Mouse (Mus musculus) adrenal gland, postnatal 25 days (tissue): ENCODE data around the gene Hist1h3e. TPM values are rescaled to one million over a fixed set of nuclear protein-coding genes. Genes with fewer than 3 reads are reported as not detected.

Experiments
- DNase-seq: peaks from one replicate; pipeline ENCODE4 v3.0.0; 2021; ENCODE audit warnings: mixed read lengths
- microRNA-seq, 2 experiments: library from miRNA; unstranded; fragments of <30 nt; microRNA quantifications; one replicate each; pipeline ENCODE4 v1.2.0; 2021
- total RNA-seq: library from RNA; stranded (reverse); gene quantifications from 2 replicates; pipeline ENCODE4 v1.2.3, GENCODE M21; 2021

Hist1h3e gene
- total RNA-seq, 1 experiment from 2014 or later, result 86.4 TPM

DNA sequence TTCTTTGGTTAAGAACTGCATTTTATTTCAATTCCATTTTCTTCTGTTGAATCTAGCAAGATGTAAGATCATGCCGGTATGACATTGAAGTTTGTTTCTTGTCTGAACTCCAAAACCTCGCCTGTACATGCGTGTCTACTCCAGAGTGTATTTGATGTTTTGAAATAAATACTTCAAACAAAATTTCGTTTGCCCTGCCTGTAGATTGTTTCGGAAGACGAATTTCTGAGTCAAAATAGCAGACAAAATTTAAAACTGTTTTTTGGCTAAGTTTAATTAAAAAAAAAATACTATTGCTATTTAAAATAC is 43.9 kb downstream of the Hist1h3e start:
- no peak for DNase-seq

DNA sequence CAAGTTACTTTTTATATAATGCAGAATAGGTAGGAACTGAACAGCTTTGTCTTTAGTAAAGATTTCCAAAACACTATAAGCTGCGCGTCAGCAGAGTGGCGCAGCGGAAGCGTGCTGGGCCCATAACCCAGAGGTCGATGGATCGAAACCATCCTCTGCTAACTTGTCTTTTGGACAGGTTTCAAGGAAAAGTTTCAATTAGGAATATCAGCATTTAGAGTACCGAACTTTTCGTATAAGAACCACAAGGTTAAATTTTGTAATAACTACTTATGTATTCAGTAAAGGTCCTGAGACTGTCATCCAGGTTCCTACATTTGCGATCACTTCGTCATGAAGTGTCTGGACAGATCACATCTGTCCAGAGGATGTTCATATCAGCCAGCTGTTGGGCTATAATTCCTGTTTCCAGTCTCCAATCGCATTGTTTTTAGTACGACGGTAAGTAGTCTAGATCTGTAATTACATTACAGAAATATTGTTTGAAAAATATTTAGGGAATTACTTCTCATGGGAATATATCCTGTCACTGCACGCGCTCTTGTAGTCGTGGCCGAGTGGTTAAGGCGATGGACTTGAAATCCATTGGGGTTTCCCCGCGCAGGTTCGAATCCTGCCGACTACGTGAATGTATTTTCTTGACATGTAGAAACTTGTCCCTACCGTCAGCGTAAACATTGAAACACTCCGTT is 44.4 kb downstream of the Hist1h3e start:
- DNase-seq, result peak; percentile 89

DNA sequence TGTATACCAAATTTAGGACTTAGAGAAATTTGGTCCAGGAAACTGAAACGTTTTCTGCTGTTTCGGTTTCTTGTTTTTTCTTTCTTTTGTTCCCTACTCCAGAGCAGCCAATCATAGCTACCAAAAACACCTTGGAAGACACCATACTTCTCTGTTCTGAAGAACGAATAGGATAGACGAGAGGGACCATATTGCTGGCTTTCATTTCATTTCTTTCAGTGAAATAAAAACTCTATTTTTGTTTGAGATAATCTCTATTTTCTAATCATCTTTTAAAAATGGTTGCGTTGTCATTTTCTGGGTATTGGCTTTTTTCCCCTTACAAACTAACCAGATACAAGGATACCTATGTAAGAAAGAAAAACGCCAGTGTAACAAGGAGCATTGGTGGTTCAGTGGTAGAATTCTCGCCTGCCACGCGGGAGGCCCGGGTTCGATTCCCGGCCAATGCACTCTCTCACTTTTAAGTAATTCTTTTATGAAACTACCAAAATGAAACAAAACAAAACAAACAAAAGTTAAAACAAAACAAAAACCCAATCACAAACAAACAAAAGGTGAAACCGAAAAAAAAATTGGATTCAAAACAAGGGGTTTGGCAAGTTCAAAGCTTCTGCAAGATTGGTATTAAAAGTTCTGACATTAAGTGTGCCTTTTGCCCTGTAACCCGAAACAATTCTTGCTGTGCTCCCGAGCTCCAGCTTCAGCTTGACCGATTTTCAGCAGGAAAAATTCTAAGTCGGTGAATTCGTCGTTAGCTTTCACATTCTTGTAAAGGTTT is 45.2 kb downstream of the Hist1h3e start:
- DNase-seq, result peak; percentile 77

DNA sequence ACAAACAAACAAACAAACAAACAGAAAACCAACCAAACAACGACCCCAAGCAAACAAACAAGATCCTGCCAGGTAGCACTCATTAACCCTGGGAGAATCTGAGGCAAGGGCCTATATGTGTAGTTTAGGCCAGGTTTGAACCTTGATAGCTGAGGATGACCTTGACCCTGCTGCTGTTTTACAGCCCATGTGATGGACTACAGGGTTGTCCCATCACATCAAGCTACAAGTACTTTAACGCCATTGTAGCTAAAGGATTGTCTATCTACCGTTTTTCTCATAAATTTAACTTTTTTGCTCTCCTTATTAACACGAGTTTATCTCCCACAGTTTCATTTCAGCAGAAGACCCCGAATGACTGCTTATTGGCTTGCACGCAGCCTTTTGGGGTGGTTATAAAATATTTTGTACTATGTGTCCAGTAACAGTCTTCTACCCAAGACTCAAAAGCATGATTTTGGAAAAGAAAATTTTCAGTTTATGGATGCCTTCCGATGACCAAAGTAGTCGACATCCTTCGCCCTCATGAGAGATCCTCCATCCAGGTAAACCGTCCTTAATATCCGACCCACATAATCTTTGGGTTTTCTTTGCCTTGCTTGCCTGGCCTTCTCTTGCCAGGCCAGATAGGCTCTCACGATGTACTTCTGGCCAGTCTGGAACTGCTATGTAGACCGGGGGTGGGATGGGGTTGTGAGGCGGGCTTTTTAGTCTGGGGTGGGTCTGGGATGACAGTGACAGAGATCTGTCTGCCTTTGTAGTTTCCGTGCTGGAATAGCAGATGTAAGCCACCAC is 46.1 kb downstream of the Hist1h3e start:
- DNase-seq, result no peak

DNA sequence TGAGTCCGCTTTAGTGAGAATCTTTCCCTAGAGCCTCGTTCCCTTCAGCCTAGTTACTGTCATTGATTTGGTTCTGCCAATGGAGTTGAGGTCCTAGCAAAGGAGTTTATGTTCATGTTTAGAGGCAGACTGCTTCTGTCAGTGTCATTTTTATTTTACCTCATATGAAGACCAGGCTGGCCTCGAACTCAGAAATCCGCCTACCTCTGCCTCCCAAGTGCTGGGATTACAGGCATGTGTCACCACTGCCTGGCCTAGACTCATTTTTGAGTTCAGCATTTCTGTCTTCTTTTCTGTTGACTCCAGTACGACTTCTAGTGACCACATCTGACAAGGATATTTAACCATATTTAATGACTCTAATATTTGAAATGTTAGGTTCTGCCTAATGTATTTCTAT is 46.9 kb downstream of the Hist1h3e start:
- no peak for DNase-seq

DNA sequence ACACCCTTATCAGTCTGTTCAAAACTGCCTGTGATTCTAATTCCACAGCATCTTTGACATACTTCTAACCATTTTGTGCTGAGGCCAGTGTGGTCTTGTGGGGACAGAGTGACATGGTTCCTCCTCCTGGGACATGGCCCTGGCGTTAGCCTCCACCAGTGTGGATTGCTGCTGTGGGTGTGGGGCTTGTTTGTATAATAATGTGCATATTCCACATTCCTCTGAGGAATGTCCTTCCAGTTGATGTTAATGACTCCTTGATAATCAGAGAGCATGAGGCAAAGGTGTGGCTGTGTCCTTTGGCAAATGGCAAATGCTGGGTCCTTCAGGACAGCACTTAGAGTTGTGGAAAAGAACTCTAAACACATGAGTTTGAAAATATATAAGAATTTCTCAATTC is 48.7 kb downstream of the Hist1h3e start:
- no peak for DNase-seq

Small RNA genes lying within 50 kb of the gene (microRNA-seq; reads per million reads assigned to microRNA genes)
- 0 reads per million in 2 experiments for gene Gm44297
- gene Gm44359, result 0 reads per million in 2 experiments
- 0 reads per million in 2 experiments for gene Gm44394
- gene n-TStga1, result 0.36 to 1.0 reads per million in 2 experiments

Other genes with a start within 250 kb of the Hist1h3e start
- 19.7 and 30.1 TPM in 2 replicates for gene Zfp322a, start 193.2 kb downstream of the Hist1h3e start, total RNA-seq
- 6.4 and 6.9 TPM in 2 replicates for gene Abt1, start 138.5 kb downstream of the Hist1h3e start, total RNA-seq
- gene Btn1a1, start 96.5 kb downstream of the Hist1h3e start, total RNA-seq, result not detected in 2 replicates
- gene Btn2a2, start 73.5 kb downstream of the Hist1h3e start, total RNA-seq, result not detected in 2 replicates
- gene Hist1h4h, start 31.3 kb downstream of the Hist1h3e start, total RNA-seq, result 474 and 516 TPM in 2 replicates
- gene Hist1h2af, start 28.5 kb downstream of the Hist1h3e start, total RNA-seq, result 63.3 and 106 TPM in 2 replicates
- 24.0 and 39.4 TPM in 2 replicates for gene Hist1h3g, start 26.9 kb downstream of the Hist1h3e start, total RNA-seq
- 6.6 and 6.8 TPM in 2 replicates for gene Hist1h2bh, start 19.0 kb downstream of the Hist1h3e start, total RNA-seq
- gene Hist1h3f, start 18.3 kb downstream of the Hist1h3e start, total RNA-seq, result 33.9 and 36.7 TPM in 2 replicates
- 127 and 189 TPM in 2 replicates for gene Hist1h4f, start 10.7 kb downstream of the Hist1h3e start, total RNA-seq
- gene Hist1h1d, start 9.1 kb downstream of the Hist1h3e start, total RNA-seq, result 9.5 TPM in 2 replicates
- gene Hist1h2ae, start 8.9 kb upstream of the Hist1h3e start, total RNA-seq, result 14.5 and 15.5 TPM in 2 replicates
- 106 and 130 TPM in 2 replicates for gene Hist1h2bg, start 9.0 kb upstream of the Hist1h3e start, total RNA-seq
- 61.2 and 62.9 TPM in 2 replicates for gene Hist1h2bf, start 11.8 kb upstream of the Hist1h3e start, total RNA-seq
- gene Hist1h2ad, start 12.0 kb upstream of the Hist1h3e start, total RNA-seq, result 2.3 and 9.6 TPM in 2 replicates
- 12.9 and 16.6 TPM in 2 replicates for gene Hist1h3d, start 13.4 kb upstream of the Hist1h3e start, total RNA-seq
- gene Hist1h4d, start 19.2 kb upstream of the Hist1h3e start, total RNA-seq, result 174 and 185 TPM in 2 replicates
- gene Hist1h2be, start 58.8 kb upstream of the Hist1h3e start, total RNA-seq, result 18.6 and 18.8 TPM in 2 replicates
- 102 and 118 TPM in 2 replicates for gene Hist1h1e, start 60.2 kb upstream of the Hist1h3e start, total RNA-seq
- 3.5 and 4.3 TPM in 2 replicates for gene Hist1h2ac, start 121.6 kb upstream of the Hist1h3e start, total RNA-seq
- 193 and 227 TPM in 2 replicates for gene Hist1h2bc, start 121.8 kb upstream of the Hist1h3e start, total RNA-seq
- gene Hist1h1t, start 133.4 kb upstream of the Hist1h3e start, total RNA-seq, result not detected in 2 replicates
- gene Hist1h4c, start 136.1 kb upstream of the Hist1h3e start, total RNA-seq, result 97.6 and 116 TPM in 2 replicates
- 37.3 and 49.1 TPM in 2 replicates for gene Hfe, start 148.5 kb upstream of the Hist1h3e start, total RNA-seq
- 248 and 316 TPM in 2 replicates for gene Hist1h1c, start 176.4 kb upstream of the Hist1h3e start, total RNA-seq
- gene Hist1h3c, start 183.2 kb upstream of the Hist1h3e start, total RNA-seq, result 33.0 and 40.6 TPM in 2 replicates
- 56.1 and 68.8 TPM in 2 replicates for gene Hist1h2bb, start 184.4 kb upstream of the Hist1h3e start, total RNA-seq
- gene Hist1h2ab, start 188.8 kb upstream of the Hist1h3e start, total RNA-seq, result 76.6 and 90.4 TPM in 2 replicates
- gene Hist1h3b, start 189.9 kb upstream of the Hist1h3e start, total RNA-seq, result 94.0 and 112 TPM in 2 replicates
- gene Hist1h4b, start 194.6 kb upstream of the Hist1h3e start, total RNA-seq, result 127 and 163 TPM in 2 replicates
- 73.8 and 80.4 TPM in 2 replicates for gene Hist1h4a, start 198.9 kb upstream of the Hist1h3e start, total RNA-seq
- gene Hist1h3a, start 200.0 kb upstream of the Hist1h3e start, total RNA-seq, result 78.8 and 80.4 TPM in 2 replicates
- gene Hist1h1a, start 201.3 kb upstream of the Hist1h3e start, total RNA-seq, result 76.4 and 84.2 TPM in 2 replicates
- 0.33 TPM in 1 of 2 replicates, not detected in the other for gene Trim38, start 207.5 kb upstream of the Hist1h3e start, total RNA-seq
- gene Slc17a2, start 244.6 kb upstream of the Hist1h3e start, total RNA-seq, result 0.81 TPM in 1 of 2 replicates, not detected in the other